Mouse (Mus musculus): ENCODE data around the gene Cfl1.

- no peak for TF ChIP-seq CTCF (IDR thresholded peaks at IDR 0.05)
- no peak for TF ChIP-seq EP300 (IDR thresholded peaks at IDR 0.05)
These were observed 28.5 kb downstream of the Cfl1 start for GRCm38 (mm10) chr19:5518721-5519120.

Data from lung, postnatal 0 days (tissue).